ENCODE assay signal across 1 mouse cellular context in the genomic region with DNA sequence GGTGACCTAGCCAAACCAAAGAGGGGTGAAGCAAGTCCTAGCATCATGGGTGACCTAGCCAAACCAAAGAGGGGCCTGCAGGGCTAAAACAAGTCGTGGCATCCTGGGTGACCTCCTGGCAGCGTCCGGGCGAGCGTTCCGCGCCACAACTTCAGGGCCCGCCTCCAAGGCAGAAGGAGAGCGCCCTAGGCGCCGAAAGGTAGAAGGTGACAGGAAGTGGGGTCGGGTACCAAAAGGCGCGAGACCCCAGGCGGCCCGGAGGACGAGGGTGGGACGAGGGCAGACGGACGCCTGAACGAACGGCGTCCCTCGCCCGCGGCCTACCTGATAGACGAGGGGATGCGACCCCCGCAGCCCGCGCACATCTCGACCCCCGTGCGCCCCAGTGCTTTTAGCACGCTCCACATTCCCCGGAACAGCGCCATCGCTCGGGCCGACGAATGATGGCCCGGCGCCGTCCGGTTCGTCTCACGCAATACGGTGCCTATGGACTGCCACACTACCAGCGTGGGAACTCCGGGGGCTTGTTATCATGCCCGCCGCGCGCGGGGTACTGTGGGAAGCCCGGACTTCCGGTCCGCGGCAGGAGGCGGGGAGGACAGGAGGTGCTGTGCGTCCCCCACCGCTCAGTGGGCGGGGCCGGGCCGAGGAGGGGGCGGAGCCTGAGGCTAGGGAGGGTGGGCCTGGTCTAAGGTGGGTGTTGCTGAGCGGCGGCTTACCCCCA.
TF ChIP-seq lines count a peak whose summit lies in the region.

No protein-coding gene starts in this region.

TF ChIP-seq in CH12.LX, 34 proteins besides CTCF, POLR2A, EP300 and RAD21 (continued from another document):
- TF ChIP-seq KAT2A (IDR thresholded peaks at IDR 0.05; ENCODE audit: insufficient replicate concordance, low read length) (peak; percentile 35; the same call in 1 of the 2 replicates), RCOR1 (conservative IDR thresholded peaks at IDR 0.05; ENCODE audit: low read depth, low read length) (no peak), IRF4 (IDR thresholded peaks at IDR 0.05; ENCODE audit: low read depth, low read length) (peak; percentile 47; the same call in 1 of the 2 replicates), MXI1 (IDR thresholded peaks at IDR 0.05; ENCODE audit: low read depth, low read length) (no peak), USF1 (IDR thresholded peaks at IDR 0.05; ENCODE audit: low read depth, low read length) (no peak), USF2 (conservative IDR thresholded peaks at IDR 0.05; ENCODE audit: low read depth, low read length) (no peak), NELFE (IDR thresholded peaks at IDR 0.05; ENCODE audit: low read depth, low read length) (peak; percentile 62), GABPA (IDR thresholded peaks at IDR 0.05; ENCODE audit: insufficient replicate concordance, low read depth, low read length) (no peak; the same call in 1 of the 2 replicates), SMC3 (IDR thresholded peaks at IDR 0.05; ENCODE audit: low read depth, low read length) (no peak), CHD2 (IDR thresholded peaks at IDR 0.05; ENCODE audit: low read length) (0 out of 2 replicates have a peak, but pooled peaks have one; percentile 39), CHD1 (IDR thresholded peaks at IDR 0.05; ENCODE audit: low read depth, low read length) (0 out of 2 replicates have a peak, but pooled peaks have one; percentile 7), MAZ (IDR thresholded peaks at IDR 0.05; ENCODE audit: low read depth, low read length) (peak; percentile 96), SIN3A (IDR thresholded peaks at IDR 0.05; ENCODE audit: low read length) (no peak; the same call in 1 of the 2 replicates), TCF12 (IDR thresholded peaks at IDR 0.05; ENCODE audit: low read depth, low read length) (peak; percentile 82), NRF1 (IDR thresholded peaks at IDR 0.05; ENCODE audit: low read depth, low read length) (no peak), ZNF384 (IDR thresholded peaks at IDR 0.05; ENCODE audit: low read depth, low read length) (no peak), MAFK (IDR thresholded peaks at IDR 0.05; ENCODE audit: insufficient replicate concordance, low read length) (no peak), ELF1 (IDR thresholded peaks at IDR 0.05; ENCODE audit: low read depth, low read length) (peak; percentile 89), JUND (conservative IDR thresholded peaks at IDR 0.05; ENCODE audit: low read depth, low read length) (no peak), E2F4 (IDR thresholded peaks at IDR 0.05; ENCODE audit: insufficient replicate concordance, low read depth, low read length) (0 out of 2 replicates have a peak, but pooled peaks have one; percentile 19), TBP (conservative IDR thresholded peaks at IDR 0.05; ENCODE audit: low read depth, low read length) (peak; percentile 34; the same call in 1 of the 2 replicates)
